Mouse (Mus musculus) spleen, postnatal 10 days (tissue): ENCODE results near the gene Cxcl14.

Experiments used
- DNase-seq, 2 experiments: peaks; one replicate each; pipeline ENCODE4 v3.0.0; 2021 to 2022; ENCODE audit warnings: low spot score in 2 of 2

The Cxcl14 gene

DNA sequence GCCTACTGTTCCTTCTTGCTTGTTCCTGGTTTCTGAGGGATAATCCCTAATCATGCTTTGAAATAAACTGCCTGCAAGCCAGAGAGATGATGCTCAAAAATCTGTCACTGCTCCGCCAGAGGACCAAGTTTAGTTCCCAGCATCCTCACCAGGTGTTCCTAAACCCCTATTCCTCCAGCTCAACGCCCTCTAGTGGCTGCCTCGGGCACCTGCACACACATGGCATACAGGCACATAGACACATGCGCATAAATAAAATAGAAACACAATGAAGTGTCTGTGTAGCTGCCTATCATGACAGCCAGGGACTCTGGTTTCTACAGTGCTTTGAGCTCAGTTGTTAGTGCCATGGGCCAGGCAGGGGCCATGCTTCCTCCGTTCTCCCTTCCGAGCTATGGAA is 6.4 kb downstream of the Cxcl14 start:
- DNase-seq, result no peak

DNA sequence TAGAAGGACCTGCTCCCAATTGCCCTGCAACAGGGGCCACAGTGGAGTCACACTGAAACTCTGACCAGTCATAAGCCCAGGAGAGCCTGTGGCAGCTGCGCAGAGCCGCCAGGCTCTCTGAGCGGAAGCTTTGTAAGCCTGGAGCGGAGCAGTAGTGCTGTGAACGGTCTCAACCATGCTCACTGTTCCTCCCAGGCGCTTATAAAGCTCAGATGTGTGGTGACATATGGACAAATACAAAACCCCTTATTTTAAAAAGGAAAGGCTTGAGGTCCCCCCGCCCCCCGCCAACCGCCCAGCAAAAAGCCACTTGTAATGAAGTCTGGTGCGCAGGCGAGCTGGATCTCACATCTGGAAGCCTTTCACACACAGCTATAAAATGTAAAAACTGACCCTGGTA is 7.1 kb downstream of the Cxcl14 start:
- no peak for DNase-seq

DNA sequence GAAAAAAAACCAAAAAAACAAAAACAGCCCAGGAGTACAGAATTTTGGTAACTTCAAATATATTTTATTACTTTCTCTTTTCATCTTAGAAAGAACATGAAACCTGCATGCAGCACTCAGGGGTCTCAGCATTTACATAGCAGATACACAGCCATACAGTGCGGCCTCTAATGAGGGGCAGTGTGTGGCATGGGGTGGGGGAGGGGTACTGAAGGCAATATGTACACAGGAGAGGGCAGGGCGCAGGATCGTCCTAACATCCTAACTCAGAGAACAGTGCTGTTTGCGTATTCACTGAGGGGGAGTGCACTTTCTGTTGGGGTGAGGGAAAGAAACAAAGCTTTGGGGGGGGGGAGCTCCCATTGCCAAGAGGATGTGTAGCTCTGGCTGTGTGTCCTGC is 7.8 kb downstream of the Cxcl14 start:
- DNase-seq, result no peak

DNA sequence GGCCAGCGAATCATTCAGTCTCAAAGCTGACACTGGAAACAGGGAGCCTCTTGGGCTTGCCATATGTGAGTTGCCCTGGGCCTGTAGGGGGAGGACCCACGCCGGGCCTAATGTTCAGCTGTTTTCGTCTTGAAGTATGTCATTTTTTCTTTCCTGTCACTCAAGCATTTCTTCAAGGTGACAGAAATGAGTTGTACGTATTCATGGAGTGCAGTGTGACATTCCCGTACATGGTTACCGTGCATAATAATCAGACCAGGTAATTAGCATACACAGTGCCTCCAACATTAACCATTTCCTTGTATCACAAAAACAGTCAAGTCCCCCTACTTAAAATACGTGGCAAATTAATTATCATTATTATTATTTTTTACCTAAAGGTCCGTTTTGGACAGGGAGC is 9.3 kb downstream of the Cxcl14 start:
- DNase-seq, result no peak

DNA sequence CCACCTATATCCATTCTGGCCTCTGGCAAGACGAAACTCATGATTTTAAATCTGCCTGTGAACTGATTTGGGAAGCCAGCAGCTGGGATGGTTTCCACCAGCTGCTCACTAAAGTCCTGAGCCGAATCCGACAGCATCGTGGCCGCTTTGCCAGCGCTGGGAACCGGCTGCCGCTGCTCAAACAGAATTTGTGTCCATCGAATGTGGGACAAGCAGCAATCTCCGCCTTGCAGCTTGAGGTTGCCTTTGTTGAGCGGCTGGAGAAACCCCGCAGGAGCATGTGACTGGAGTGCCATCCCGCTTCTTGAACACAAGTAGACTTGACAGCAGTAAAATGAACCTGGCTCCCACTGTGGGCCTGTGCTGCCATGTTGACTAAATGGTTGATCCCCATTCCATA is 13.0 kb downstream of the Cxcl14 start:
- DNase-seq, result no peak

DNA sequence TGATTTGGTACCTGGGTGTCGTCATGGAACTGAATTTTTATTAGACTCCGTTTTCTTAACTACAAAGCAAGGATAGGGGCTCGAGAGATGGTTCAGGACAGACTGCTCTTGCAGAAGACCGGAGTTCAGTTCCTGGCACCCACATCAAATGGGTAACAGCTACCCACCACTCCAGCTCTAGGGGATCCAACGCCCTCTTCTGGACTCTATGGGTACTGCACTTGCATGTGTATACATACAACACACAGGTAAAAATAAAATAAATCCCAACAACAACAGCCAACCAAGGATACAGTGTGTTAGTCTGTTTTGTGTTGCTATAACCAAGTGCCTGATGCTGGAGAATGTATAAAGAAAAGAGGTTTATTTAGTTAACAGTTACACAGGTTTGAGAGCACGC is 16.0 kb downstream of the Cxcl14 start:
- DNase-seq, result no peak

DNA sequence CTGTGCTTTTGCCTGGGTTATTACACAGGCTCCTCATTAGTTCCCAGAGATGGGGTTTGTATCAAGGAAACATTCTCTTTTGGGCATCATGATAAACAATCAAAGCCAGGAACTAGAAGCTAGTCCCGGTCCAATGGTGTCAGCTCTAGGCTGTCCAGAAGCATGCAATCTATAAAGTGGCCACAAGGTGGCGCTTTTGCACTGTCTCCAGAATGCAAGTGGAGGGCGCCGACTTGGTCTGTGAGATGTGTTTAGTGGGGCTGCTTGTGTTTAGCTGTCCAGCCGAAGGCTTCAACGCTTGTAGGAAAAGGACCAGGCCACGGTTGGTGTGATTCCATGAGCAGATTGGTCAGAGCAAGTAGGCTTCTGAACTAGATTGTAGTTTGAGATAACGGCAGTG is 16.9 kb downstream of the Cxcl14 start:
- peak; percentile 36 to 71 for DNase-seq

DNA sequence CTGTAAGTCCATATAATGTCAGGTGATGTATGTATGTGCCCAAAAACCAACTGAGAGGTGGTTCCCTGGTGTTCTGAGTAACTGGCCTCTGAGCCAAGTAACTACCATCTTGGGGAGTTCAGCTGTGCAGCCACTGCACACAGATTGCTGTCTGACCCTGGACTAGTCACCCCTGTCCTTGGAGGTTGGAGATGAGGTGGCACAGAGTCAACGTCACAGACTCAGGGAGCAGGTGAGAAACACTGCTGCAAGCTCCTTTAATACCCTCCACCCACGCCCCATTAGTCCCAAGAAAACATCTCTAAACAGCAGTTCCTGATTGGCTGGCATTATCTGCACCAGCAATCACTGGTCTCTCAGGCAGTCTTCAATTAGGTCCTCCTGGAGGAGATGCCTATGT is 21.2 kb downstream of the Cxcl14 start:
- no peak for DNase-seq

DNA sequence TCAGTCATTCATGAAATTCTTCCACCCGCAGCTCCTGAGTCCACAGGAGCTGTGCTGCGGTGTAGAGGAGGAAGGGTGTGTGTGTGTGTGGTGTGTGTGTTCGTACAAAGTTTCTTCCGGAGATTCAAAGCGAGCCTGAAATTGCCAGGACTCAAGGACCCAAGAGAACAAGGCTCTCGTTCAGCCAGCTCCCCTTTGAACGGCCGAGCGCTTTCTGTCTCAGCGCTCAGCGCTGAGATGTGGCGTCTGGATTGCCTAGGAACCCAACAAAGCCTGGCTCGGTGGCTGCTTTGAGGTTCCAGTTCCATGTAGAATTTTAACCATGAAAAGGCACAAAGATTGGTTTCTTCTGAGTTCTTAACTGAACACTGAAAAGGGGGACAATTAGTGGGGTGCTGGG is 26.2 kb downstream of the Cxcl14 start:
- no peak for DNase-seq

DNA sequence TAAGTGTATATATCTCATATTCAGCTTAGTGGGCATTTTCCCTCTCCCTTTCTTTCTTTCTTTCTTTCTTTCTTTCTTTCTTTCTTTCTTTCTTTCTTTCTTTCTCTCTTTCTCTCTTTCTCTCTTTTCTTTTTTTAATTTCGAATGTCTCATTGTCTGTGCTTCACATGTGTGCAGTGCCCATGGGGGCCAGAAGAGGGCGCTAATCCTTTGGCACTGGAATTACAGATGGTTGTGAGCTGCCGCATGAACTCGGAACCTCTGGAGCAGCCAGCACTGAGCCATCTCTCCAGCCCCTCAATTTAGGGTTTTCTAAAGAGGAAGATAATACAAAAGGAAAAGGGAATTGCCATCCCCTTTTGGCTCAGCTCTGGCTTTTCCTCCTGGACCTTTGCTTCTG is 29.0 kb downstream of the Cxcl14 start:
- no peak for DNase-seq

DNA sequence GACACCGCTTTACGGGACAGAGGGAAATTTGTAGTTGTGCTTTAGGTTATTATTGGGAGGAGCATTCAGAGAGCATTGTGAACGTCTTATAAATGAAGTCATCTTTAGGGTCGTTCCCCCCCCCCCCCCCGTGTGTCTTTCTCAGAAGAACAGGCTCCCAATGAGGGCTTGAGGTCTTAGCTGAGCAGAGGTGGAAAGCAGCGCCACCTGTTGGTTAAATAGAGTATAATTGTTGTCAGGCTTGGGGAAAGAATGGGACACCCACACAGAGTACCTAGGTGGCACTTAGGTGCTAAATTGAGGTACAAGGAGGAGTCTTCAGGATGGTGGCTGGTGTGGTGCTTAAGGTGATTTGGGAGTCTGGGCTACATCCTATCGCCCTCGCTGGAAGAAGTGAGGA is 29.9 kb downstream of the Cxcl14 start:
- DNase-seq, result no peak

DNA sequence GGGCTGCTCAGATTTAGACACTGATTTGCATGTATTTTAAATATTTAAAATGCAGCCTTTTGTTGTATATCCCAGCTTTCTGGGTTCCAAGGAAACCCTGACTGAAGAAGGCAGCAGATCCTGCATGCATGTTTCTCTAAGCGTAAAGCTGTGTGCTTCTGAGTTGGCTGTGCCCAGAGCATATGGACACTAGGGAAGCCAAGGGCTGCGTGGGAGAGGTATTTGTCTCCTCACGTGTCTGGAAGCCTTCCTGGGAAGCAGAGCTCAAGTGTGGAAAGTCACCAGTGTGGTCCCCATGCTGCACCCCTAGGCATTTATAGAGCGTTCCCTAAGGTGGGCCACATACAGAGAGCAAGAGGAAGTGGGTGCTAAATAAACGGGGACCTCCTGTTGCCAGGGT is 30.7 kb downstream of the Cxcl14 start:
- no peak for DNase-seq

DNA sequence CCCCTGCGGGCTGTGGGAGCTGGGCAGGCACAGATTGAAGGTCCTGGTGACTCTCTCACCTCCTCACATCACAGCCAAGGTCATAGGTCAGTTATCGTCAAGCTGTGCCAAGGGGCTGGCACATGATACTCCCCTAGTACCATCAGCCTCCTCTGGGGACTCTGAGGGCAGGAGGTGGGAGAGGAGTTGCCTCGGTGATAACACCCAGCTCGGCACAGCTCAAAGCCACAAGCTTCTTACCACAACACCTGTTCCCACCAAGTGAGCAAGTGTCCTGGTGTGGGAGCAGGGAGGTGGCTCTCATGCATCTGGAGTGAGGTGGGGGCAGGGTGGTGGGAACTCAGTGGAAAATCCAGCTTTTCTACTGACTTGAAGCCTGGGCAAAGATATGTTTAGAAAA is 34.1 kb downstream of the Cxcl14 start:
- no peak for DNase-seq

DNA sequence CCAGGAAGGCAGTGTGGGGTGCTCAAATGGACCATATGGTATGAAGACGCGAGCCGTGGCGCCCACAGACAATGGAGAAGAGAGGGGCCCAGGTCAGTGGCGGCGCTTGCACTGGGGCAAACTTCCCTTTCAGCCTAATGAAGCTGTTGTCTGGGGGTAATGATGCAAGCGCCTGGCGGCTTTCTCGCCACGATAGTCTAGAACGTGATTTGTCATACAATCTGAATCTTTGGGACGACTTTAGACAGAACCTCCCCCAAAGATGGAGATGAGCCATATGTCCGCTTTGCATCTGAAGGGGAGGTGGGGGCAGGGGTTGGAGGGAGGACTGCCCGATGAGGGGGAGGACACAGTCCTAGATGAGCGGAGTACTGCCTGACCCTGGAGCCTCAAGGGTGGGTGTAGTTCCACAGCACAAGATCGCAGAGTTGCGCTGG is 36.0 kb downstream of the Cxcl14 start:
- DNase-seq, result no peak

DNA sequence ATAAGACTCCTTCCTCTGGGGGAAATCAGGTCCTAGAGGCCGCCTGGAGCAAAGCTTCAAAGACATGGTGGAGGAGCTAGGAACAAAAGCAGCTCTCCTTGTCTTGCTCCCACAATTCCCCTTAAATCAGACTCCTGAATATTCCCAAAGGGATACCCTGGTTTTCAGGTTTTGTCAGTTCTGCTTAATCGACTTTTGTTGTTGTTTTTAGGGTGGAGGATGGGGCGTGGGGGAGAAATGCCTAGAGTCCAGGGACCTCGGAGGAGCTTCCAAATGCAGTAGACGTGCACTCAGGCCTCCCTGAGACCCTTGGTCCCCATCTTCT is 36.5 kb downstream of the Cxcl14 start:
- no peak for DNase-seq

DNA sequence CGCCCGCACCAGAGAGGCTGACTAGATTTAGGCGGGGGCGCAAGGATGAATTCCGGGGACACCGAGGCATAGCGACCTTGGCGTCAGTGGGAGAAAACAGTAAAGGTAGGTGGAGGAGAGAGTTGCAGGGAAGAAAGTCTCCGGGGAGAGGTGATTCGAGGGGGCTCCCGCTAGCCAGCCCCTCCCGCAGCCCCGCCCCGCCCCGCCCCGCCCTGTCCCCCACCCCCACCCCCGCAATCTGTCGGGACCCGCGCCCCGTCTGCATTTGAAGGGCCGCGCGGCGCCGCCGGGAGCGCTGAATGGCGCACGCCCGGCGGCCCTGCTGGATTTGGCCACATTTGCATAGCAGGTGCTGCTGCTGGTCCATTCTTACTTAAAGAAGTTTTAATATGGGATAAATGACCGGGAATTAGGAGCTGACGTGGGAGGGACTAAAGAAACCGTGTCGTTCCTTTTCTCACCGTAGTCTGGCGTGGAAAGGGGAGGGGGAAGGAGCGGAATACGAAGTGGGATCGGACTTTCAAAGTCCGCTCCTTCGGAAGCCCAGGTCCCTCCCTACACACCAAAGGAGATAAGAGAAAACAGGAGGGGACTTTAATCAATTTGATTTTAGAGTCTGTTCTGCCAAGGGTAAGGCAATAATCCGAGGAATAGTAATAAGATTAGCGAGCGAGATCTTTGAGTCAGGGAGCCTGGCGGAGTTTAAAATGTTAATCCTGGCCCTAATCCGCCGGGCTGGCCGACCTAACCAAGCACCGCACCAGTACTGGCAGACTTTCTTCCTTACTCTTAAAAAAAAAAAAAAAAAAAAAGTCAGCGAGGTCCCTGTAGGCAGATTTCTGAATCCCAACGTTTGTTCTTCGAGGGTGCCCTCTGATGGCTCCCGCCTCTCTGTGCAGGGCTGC is 37.1 kb downstream of the Cxcl14 start:
- DNase-seq, result no peak

DNA sequence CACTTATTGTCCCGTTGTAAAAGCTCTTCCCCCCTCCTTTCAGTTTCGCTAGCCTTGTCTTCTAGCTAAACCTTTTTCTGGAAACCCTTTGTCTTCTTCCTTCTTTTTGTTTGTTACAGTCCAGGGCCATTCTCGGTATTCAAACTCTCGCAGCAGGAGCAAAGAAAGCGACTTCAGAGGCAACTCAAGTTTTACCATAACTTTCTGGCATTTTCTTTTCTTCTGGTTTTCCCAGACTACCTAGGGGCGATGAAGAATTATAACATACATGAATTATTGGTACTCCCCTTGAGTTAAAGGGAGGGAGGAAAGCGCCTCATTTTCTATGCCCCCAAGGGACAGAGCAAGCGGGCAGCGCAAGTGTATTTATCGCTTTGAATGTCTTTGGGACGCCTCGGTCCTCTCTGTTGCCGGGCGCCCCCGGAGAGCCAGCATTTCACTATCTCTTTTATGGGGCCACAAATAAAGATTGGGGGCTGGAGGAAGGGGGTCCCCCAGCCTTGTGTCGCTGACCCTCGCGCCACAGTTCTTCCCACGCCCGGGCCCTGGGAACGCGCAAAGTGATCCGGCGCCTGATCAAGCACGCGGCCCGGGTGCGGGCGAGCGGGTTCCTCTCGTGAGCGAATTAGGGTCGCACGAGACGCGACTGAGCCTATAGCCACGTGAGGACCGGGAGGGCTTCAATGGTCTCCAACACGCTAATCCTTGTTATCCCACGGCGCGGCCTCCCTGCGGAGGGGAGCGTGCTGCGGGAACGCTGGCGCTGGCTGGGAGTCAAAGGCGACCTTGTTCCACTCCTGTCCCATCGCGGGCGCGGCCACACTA is 37.9 kb downstream of the Cxcl14 start:
- no peak for DNase-seq

DNA sequence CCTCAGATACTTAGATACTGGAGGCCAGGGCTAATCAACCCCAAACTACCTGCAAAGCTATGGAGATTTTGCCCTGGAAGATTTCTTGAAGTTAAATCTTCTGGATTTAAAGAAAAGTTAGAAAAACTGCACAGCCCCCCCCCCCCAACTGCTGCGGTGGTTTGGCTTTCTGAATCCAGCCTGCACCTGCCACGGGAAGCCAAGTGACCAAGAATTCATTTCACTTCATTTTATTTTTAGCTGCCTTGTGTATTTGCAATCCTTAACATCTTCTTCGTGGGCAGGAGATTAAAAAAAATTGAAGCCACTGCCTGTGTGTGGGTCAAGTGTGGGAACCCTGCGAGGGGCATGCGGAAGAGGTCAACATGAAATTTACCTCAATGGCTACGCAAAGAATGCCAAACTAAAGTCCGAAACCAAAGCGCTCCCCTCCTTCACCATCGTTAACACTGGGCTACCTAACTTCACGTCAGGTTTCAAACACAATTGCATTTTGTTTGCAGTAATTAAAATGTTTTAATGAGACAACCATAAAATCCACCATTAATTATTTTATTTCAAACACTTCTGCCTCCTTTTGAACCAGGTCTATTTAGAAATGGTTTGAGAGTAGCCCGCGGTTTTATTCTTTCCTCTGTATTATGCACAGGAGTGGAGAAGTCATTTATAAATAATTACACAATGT is 38.7 kb downstream of the Cxcl14 start:
- DNase-seq, result no peak

DNA sequence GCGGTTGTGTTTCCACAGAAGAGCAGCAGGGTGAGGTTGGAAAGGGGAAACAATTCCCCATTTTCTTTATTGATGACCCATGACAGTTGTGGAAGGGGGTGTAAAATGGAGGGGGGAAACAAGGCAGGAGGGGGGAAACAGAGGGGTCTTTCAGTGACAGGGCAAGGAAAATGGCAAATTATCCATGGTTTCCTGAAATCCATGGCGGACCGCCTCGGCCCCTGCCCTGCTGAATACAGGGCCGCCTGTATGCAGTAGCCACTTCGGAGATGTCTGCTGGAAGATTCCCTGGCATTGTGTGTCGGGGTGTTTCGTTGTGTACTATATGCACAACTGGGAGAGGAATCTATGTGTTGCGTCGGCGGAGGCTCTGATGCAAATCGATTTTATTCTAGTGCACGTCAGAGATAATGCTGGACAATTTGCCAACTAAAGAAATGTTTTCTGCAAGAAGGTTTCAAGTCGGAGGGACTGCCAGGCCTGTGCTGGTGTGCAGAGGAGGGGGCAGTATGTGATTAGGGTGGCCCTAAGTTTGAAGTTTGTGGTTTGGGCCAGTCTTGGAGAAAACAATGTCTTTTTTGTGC is 39.5 kb downstream of the Cxcl14 start:
- no peak for DNase-seq

DNA sequence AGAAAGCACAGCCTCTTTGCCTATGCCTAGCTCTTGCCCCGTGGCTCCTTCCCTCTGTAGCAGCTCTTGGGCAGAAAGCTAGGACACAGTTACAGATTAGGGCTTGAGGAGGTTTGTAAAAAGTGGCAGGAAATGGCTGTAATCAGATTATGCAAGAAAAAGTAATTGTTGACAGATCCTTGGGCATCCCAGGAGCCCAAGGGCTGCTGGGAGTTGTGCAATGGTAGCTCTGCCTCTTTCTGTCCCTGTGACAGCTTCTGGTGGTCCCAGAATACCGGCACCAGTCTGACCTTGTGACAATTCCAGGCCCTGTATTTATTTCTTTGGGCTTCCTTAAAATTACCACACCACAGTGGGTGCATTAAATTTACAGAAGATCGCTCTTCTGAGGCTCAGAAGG is 43.0 kb downstream of the Cxcl14 start:
- no peak for DNase-seq

DNA sequence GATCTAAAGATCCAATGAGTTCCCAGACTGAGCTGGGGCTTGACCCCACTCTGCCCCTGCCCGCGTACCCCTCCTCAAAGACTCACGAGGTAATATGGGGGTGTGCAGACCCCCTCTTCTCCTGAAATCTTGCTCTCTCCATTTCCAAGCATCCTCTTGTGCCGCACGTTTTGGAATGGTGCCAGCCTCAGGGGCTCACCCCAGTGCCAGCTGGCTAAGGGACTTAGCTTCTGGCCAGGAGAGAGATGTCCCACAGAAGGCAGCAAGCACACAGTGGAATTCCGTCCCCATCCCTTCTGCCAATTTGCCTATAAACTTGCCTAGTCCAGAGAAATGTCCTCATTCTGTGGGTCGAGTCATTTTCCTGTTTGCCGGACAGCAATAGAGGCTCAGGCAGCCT is 43.6 kb downstream of the Cxcl14 start:
- no peak for DNase-seq

DNA sequence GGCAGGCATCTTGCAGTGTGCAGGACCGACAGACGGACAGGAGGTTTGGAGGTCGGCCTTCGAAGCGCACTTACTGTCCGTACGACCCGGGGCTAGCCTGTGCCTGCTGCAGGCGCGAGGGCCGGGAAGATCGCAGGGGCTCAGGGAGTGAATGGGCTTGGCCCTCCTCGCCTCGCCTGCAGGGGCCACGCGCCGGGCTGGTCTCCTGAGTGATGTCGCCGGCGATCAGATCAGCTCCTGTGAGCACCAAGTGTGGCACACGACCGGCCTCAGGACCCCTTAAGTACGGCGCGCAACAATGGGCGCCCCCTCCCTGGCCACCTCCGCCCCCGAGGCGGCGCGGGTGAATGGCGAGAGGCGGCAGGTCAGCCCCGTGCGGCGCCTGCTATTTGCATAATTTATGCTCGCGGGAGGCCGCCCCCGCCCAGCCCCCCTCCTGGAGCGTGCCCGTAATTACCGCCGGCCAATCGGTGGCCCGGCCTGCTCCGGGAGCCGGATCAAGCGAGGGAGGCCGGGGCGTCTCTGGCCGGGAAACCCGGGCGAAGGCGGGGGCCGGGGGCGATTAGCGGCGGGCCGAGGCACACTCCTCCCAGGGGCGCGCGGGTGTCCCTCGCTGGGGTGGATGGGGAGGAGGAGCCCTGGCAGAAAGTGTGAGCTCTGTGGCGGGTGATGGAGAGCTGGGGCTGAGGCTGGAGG is 44.3 kb downstream of the Cxcl14 start, which contains the start of gene Neurog1:
Neurog1 (minus strand) TSS at position 240 of the 696 bp plus-strand sequence.
- no peak for DNase-seq
